Mouse (Mus musculus) embryonic facial prominence, embryonic 14.5 days (tissue): ENCODE data around the gene 1700030K09Rik. TPM values are rescaled to one million over a fixed set of nuclear protein-coding genes. Genes with fewer than 3 reads are reported as not detected.

Experiments used
- ATAC-seq: fragments of 200-750 bp; cut with Nextera tagmentation; 2 replicates; pipeline ENCODE4 v1.8.0; 2017; ENCODE audit warnings: low read depth, moderate number of reproducible peaks, moderate TSS enrichment
- DNase-seq: peaks from one replicate; pipeline ENCODE4 v3.0.0-alpha.2; 2015; ENCODE audit warnings: low spot score
- H3K27ac ChIP-seq: fragments of 300-500 bp; sonication (generic); replicated peaks from 2 replicates; pipeline ENCODE4 v1.5.1; 2014; ENCODE audit warnings: low read depth, mild to moderate bottlenecking, low read length, moderate library complexity
- H3K27me3 ChIP-seq: fragments of 300-500 bp; sonication (generic); replicated peaks from 2 replicates; pipeline ENCODE4 v1.6.1; 2014; ENCODE audit warnings: low read length; ENCODE audit not compliant: control insufficient read depth, insufficient read depth
- H3K36me3 ChIP-seq: fragments of 300-500 bp; sonication (generic); 2 replicates; pipeline ENCODE4 v1.6.1; 2014; ENCODE audit warnings: low read length, mixed read lengths; ENCODE audit not compliant: control insufficient read depth, insufficient read depth
- H3K4me1 ChIP-seq: fragments of 300-500 bp; sonication (generic); 2 replicates; pipeline ENCODE4 v1.6.1; 2014; ENCODE audit warnings: antibody characterized with exemption, low read length; ENCODE audit not compliant: control insufficient read depth, insufficient read depth
- H3K4me2 ChIP-seq: fragments of 300-500 bp; sonication (generic); 2 replicates; pipeline ENCODE4 v1.6.1; 2014; ENCODE audit warnings: low read depth, mild to moderate bottlenecking, low read length, moderate library complexity, mixed read lengths
- H3K4me3 ChIP-seq: fragments of 300-500 bp; sonication (generic); 2 replicates; pipeline ENCODE4 v1.5.1; 2014; ENCODE audit warnings: low read depth, mild to moderate bottlenecking, low read length
- H3K9ac ChIP-seq: fragments of 300-500 bp; sonication (generic); 2 replicates; pipeline ENCODE4 v1.6.1; 2014; ENCODE audit warnings: low read depth, mild to moderate bottlenecking, low read length, moderate library complexity, mixed read lengths
- H3K9me3 ChIP-seq: fragments of 300-500 bp; sonication (generic); 2 replicates; pipeline ENCODE4 v1.6.1; 2016; ENCODE audit warnings: low read length; ENCODE audit not compliant: control insufficient read depth
- WGBS: fragments of 180-500 bp; shearing (Covaris S2); extraction: QIAGEN DNeasy Blood & Tissue Kit; methylation state at CpG from one replicate; pipeline ENCODE4 v1.1.7; 2014; 5-methylcytosine and 5-hydroxymethylcytosine counted together
- polyA plus RNA-seq: library from polyadenylated mRNA; unstranded; fragments of >200 nt; fragmentation: Nextera tagmentation; extraction: Ambion mirVana; gene quantifications from 2 replicates; pipeline ENCODE4 v1.2.1, GENCODE M21; 2014

1700030K09Rik gene
- 12.3 and 13.4 TPM in 2 replicates for polyA plus RNA-seq

DNA sequence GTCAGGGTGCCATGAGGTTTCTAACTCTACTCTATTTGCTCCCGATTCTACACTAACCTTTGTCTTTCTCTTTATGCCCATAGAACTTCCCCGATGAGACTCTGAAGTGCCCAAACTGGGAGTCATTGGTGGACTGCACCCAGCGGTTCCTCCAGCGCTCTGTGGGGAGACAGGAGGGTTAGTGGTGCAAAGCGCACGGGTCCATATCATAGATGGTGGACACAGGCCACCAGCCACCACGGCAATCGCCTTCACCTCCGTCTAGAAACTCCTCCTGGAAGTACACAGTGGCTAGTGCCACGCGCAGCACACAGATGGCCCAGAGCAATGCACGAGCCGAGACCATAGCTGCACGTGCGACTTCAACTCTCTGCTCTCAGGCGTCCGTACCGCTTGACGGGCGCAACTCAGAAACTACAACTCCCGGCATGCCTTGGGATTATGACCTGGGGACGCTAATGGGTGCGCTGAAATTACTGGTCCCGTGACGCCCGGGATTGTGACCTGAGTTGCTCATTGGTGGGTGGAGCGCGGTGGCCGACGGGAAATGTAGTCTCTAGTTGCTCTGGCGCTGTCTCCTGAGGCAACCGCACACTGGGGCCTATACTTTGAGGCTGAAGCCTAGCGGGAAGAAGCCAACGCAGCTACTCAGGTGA, at the start of gene 1700030K09Rik, which contains the start of gene Calr3:
1700030K09Rik (plus strand) TSS at position 543 of the 656 bp plus-strand sequence.
Calr3 (minus strand) TSS at position 533 of the 656 bp plus-strand sequence.
- peak within 1 kb of the TSS; percentile 72 for H3K9ac ChIP-seq
- no peaks in the 10 kb centered on the region for H3K4me1 ChIP-seq
- DNase-seq (peak; percentile 99), ATAC-seq (peak; percentile 99)
- WGBS = 6% methylated on average over 33 of the region's 34 CpGs
- peak within 1 kb of the TSS; percentile 45 for H3K4me3 ChIP-seq
- H3K9me3 ChIP-seq = 0 out of 2 replicates have a peak, but pooled peaks cover 5% of the 10 kb centered on the region
- H3K27me3 ChIP-seq = no peaks in the 10 kb centered on the region
- peak within 1 kb of the TSS; percentile 83 for H3K4me2 ChIP-seq
- H3K27ac ChIP-seq = peak within 1 kb of the TSS; percentile 22; the same call in 1 of the 2 replicates
- H3K36me3 ChIP-seq = peaks cover 7% of the 10 kb centered on the region; the same call in 1 of the 2 replicates

DNA sequence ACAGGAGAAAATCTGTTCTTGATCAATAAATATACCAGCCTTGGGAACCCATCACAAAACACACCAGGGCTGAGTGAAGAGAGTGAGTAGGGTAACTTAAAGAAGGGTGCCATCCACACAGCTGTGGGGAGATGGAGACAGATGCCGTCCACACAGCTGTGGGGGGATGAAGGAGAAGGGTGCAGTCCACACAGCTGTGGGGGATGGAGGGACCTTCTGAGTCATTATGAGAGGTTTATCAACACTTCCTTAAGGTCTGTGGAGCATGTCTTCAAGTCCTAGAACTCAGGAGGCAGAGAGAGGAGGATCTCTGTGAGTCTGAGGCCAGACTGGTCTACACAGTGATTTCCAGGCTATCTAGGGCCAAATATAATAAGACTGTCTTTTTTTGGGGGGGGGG, 42.3 kb upstream of the 1700030K09Rik start:
- Histone ChIP-seq H3K4me1 (no peaks in the 10 kb centered on the region), H3K4me3 (no peak overlapping the region), H3K36me3 (peaks cover 28% of the 10 kb centered on the region; the same call in 1 of the 2 replicates), H3K9ac (no peak overlapping the region), H3K9me3 (no peaks in the 10 kb centered on the region), H3K27me3 (no peaks in the 10 kb centered on the region), H3K27ac (no peak overlapping the region), H3K4me2 (no peak overlapping the region)
- DNase-seq = no peak
- WGBS = 79% methylated on average over 1 of the region's 1 CpGs
- no peak for ATAC-seq

DNA sequence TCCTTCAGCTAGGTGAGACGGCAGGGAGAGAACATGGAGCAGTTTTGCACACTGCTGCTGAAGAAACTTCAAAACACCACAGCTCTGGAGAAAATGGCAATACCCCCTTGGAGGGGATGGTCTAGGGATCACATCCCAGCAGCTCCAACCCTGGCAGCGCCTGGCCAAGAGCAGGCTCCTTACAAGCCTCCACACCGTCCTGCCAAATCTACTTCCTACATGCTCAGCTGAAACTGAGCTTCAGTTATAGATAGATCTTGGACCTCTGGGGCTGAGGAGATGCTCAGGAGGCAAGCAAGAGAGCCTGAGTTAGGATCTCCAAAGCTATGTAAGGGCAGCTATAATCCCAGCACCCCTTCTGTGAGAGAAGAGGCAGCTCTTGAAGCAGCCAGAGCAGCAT, 40.7 kb upstream of the 1700030K09Rik start:
- H3K4me3 ChIP-seq = no peak overlapping the region
- no peak for ATAC-seq
- no peaks in the 10 kb centered on the region for H3K9me3 ChIP-seq
- peaks cover 17% of the 10 kb centered on the region; the same call in 1 of the 2 replicates for H3K36me3 ChIP-seq
- no peaks in the 10 kb centered on the region for H3K27me3 ChIP-seq
- no peak overlapping the region for H3K9ac ChIP-seq
- 98% methylated on average over 3 of the region's 3 CpGs for WGBS
- H3K27ac ChIP-seq = no peak overlapping the region
- no peak for DNase-seq
- no peaks in the 10 kb centered on the region for H3K4me1 ChIP-seq
- no peak overlapping the region for H3K4me2 ChIP-seq

DNA sequence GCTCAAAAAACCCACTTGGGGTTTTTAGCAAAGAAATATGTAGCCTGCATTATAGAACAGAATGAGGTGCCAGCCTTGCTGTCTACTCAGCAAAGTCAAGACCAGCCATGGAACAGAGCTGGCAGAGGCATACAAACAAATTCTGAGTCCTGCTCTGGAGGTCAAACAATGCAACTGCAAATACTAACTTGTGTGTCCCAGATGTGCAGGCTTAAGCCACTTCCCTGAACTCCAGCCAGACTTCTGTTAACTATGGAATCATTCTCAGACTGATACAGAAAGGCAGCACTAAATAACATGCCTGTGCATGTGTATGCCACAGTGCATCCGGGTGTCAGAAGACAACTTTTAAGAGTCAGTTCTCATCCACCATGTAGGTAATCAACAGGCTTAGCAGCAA, 35.8 kb upstream of the 1700030K09Rik start:
- no peak overlapping the region for H3K9ac ChIP-seq
- no peaks in the 10 kb centered on the region for H3K9me3 ChIP-seq
- no peaks in the 10 kb centered on the region for H3K4me1 ChIP-seq
- WGBS = 63% methylated on average over 1 of the region's 1 CpGs
- H3K27ac ChIP-seq = no peak overlapping the region
- no peak overlapping the region for H3K4me2 ChIP-seq
- H3K27me3 ChIP-seq = no peaks in the 10 kb centered on the region
- DNase-seq (peak; percentile 49), ATAC-seq (0 out of 2 replicates have a peak, but pooled peaks have one; percentile 22)
- peaks cover 12% of the 10 kb centered on the region; the same call in 1 of the 2 replicates for H3K36me3 ChIP-seq
- H3K4me3 ChIP-seq = no peak overlapping the region

GRCm38 (mm10) chr8:72409443-72409842, 34.2 kb upstream of the 1700030K09Rik start:
- DNase-seq (peak; percentile 39), ATAC-seq (no peak)
- Histone ChIP-seq H3K36me3 (peaks cover 7% of the 10 kb centered on the region; the same call in 1 of the 2 replicates), H3K27ac (no peak overlapping the region), H3K4me2 (no peak overlapping the region), H3K9ac (no peak overlapping the region), H3K4me1 (no peaks in the 10 kb centered on the region), H3K4me3 (no peak overlapping the region), H3K27me3 (no peaks in the 10 kb centered on the region), H3K9me3 (no peaks in the 10 kb centered on the region)
- 26% methylated on average over 3 of the region's 3 CpGs for WGBS

GRCm38 (mm10) chr8:72413839-72414238, 29.8 kb upstream of the 1700030K09Rik start:
- Histone ChIP-seq H3K27ac (no peak overlapping the region), H3K4me2 (no peak overlapping the region), H3K36me3 (peaks cover 7% of the 10 kb centered on the region; the same call in 1 of the 2 replicates), H3K27me3 (no peaks in the 10 kb centered on the region), H3K4me3 (no peak overlapping the region), H3K4me1 (peaks cover 15% of the 10 kb centered on the region; the same call in 1 of the 2 replicates), H3K9me3 (no peaks in the 10 kb centered on the region), H3K9ac (no peak overlapping the region)
- ATAC-seq (no peak), DNase-seq (no peak)
- WGBS = 89% methylated on average over 7 of the region's 7 CpGs

GRCm38 (mm10) chr8:72415252-72415651, 28.4 kb upstream of the 1700030K09Rik start:
- Histone ChIP-seq H3K4me1 (peaks cover 22% of the 10 kb centered on the region), H3K27ac (no peak overlapping the region; the same call in 1 of the 2 replicates), H3K9ac (no peak overlapping the region)

DNA sequence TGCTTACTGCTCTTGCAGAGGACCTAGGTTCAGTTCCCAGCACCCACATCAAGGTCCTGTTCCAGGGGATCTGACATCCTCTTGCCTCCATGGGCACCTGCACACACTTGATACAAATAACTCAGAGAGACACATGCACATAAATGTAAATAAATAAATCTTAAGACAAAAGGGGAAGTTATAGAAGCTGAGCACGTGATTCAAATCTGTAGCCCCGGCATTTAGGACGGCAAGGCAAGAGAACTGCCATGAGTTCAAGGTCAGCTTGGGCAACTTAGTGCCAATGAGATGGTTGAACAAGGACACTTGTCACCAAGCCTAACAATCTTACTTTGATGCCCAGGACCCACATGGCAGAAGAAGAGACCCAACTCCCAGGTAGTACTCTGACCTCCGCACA, 25.6 kb upstream of the 1700030K09Rik start:
- no peak overlapping the region for H3K27ac ChIP-seq
- WGBS = 96% methylated on average over 4 of the region's 4 CpGs
- no peaks in the 10 kb centered on the region for H3K27me3 ChIP-seq
- H3K4me2 ChIP-seq = no peak overlapping the region
- no peak for DNase-seq
- peaks cover 25% of the 10 kb centered on the region for H3K4me1 ChIP-seq
- no peak for ATAC-seq
- H3K9ac ChIP-seq = peak overlapping the region; percentile 34; the same call in 1 of the 2 replicates
- H3K36me3 ChIP-seq = no peaks in the 10 kb centered on the region
- H3K9me3 ChIP-seq = no peaks in the 10 kb centered on the region
- H3K4me3 ChIP-seq = no peak overlapping the region

More at GRCm38 (mm10) chr8:72415252-72415651, 28.4 kb upstream of the 1700030K09Rik start:
- Histone ChIP-seq H3K27me3 (no peaks in the 10 kb centered on the region), H3K36me3 (peaks cover 7% of the 10 kb centered on the region; the same call in 1 of the 2 replicates), H3K4me3 (no peak overlapping the region), H3K9me3 (no peaks in the 10 kb centered on the region), H3K4me2 (no peak overlapping the region)
- 55% methylated on average over 2 of the region's 2 CpGs for WGBS
- DNase-seq (no peak), ATAC-seq (no peak)
